35 mouse cellular contexts compared by ENCODE assay signal in genomic region chr5:120606590-120607200, GRCm38 (mm10). TPM values are rescaled to one million over a fixed set of nuclear protein-coding genes. Genes with fewer than 3 reads are reported as not detected.
A peak's percentile ranks its signal among the peaks of the same experiment; 100 is the strongest.
DNase-seq lines count a peak whose midpoint lies in the region; ATAC-seq lines count a peak whose summit lies in the region.
"Had no signal": no experiment of that assay in that cellular context is flagged by ENCODE, and none has a peak within 500 bp of the region (broad histone marks: within the 10 kb centered on the region; RNA-seq: fewer than 3 reads in every experiment).

No protein-coding gene starts in this region.

- peak; percentile 60 for DNase-seq in cerebellum, adult 11-12 months
- peak; percentile 91 for DNase-seq in heart, adult 11 months
- no peak for DNase-seq in heart, embryonic 10.5 days (ENCODE audit: low spot score)
- DNase-seq in testis, postnatal 10 days (ENCODE audit: low spot score) = peak; percentile 61
- no peak for DNase-seq in testis, postnatal 14 days (ENCODE audit: low spot score)
- DNase-seq in thymus, postnatal 10 days (ENCODE audit: low spot score in 2 of 2) = no peak
- DNase-seq in layer of hippocampus, adult 9-10 months (ENCODE audit: low spot score) = no peak
- DNase-seq: adrenal gland, adult 8-10 months; forebrain, postnatal 0 days; gastrocnemius, postnatal 14 days; heart, postnatal 36 days; kidney, adult 9 months; kidney, postnatal 10 days; layer of hippocampus, adult 9-11 months; lung, embryonic 14.5 days; retina, postnatal 1 day; right cerebral cortex, postnatal 14 days; thymus, postnatal 14 days had no signal

- peaks cover 20% of the 10 kb centered on the region for H3K36me3 ChIP-seq in heart, embryonic 10.5 days
- H3K36me3 ChIP-seq: liver, embryonic 15.5 days had no signal

- no peak overlapping the region for H3K27ac ChIP-seq in heart, embryonic 10.5 days
- H3K27ac ChIP-seq: embryonic facial prominence, embryonic 13.5 days; forebrain, embryonic 12.5 days; hindbrain, embryonic 12.5 days; hindbrain, postnatal 0 days; limb, embryonic 10.5 days; limb, embryonic 15.5 days; liver, embryonic 15.5 days; midbrain, embryonic 12.5 days; stomach, embryonic 15.5 days had no signal

- no peak overlapping the region for H3K4me3 ChIP-seq in heart, embryonic 10.5 days
- H3K4me3 ChIP-seq: embryonic facial prominence, embryonic 13.5 days; forebrain, embryonic 12.5 days; hindbrain, embryonic 12.5 days; limb, embryonic 15.5 days; liver, embryonic 15.5 days; midbrain, embryonic 12.5 days; neural tube, embryonic 15.5 days; stomach, embryonic 15.5 days had no signal

- peaks cover 29% of the 10 kb centered on the region for H3K27me3 ChIP-seq in heart, embryonic 10.5 days (ENCODE audit: insufficient read depth, poor library complexity, severe bottlenecking)
- H3K27me3 ChIP-seq: embryonic facial prominence, embryonic 13.5 days; forebrain, embryonic 12.5 days; hindbrain, embryonic 12.5 days; limb, embryonic 15.5 days; liver, embryonic 15.5 days; midbrain, embryonic 12.5 days; neural tube, embryonic 15.5 days; stomach, embryonic 15.5 days had no signal

- no peak for ATAC-seq in cerebellum, adult (ENCODE audit: insufficient number of reproducible peaks, low FRiP score, low TSS enrichment)
- ATAC-seq: forebrain, postnatal 0 days had no signal

- 54% methylated on average over 25 of the region's 25 CpGs for WGBS in heart, embryonic 10.5 days

- H3K9me3 ChIP-seq in heart, embryonic 10.5 days = no peaks in the 10 kb centered on the region
- H3K9me3 ChIP-seq: embryonic facial prominence, embryonic 13.5 days; forebrain, embryonic 12.5 days; hindbrain, embryonic 12.5 days; limb, embryonic 10.5 days; limb, embryonic 15.5 days; liver, embryonic 15.5 days; midbrain, embryonic 12.5 days; neural tube, embryonic 15.5 days; stomach, embryonic 15.5 days had no signal

- peaks cover 18% of the 10 kb centered on the region for H3K4me1 ChIP-seq in heart, embryonic 10.5 days

RNA-seq across cellular contexts. Expression of gene Rita1, which starts 5.7 kb away (rescaled TPM):
- 11.0 and 11.2 TPM in 2 replicates for polyA plus RNA-seq in heart, embryonic 10.5 days (2016; fragmentation: Nextera tagmentation; extraction: Ambion mirVana)

RNA-seq across cellular contexts. Expression of gene Ddx54, which starts 5.8 kb away (rescaled TPM):
- 47.1 and 49.4 TPM in 2 replicates for polyA plus RNA-seq in heart, embryonic 10.5 days (2016; fragmentation: Nextera tagmentation; extraction: Ambion mirVana)

RNA-seq across cellular contexts. Expression of gene Iqcd, which starts 17.9 kb away (rescaled TPM):
- 0.15 and 0.24 TPM in 2 replicates for polyA plus RNA-seq in heart, embryonic 10.5 days (2016; fragmentation: Nextera tagmentation; extraction: Ambion mirVana)

RNA-seq across cellular contexts. Expression of gene Tpcn1, which starts 18.2 kb away (rescaled TPM):
- 13.0 and 21.7 TPM in 2 replicates for polyA plus RNA-seq in heart, embryonic 10.5 days (2016; fragmentation: Nextera tagmentation; extraction: Ambion mirVana)

RNA-seq across cellular contexts. Expression of gene Cfap73, which starts 27.3 kb away (rescaled TPM):
- polyA plus RNA-seq in heart, embryonic 10.5 days (2016; fragmentation: Nextera tagmentation; extraction: Ambion mirVana) = 0.39 TPM in 1 of 2 replicates, not detected in the other
- polyA plus RNA-seq: embryonic facial prominence, embryonic 13.5 days; heart, embryonic 11.5 days; heart, embryonic 16.5 days; intestine, postnatal 0 days; large intestine, adult 2 months; limb, embryonic 10.5 days; limb, embryonic 15.5 days; liver, embryonic 15.5 days; lung, embryonic 14.5 days; midbrain, embryonic 12.5 days; small intestine, adult 2 months; stomach, embryonic 15.5 days; urinary bladder, adult 2 months had no signal

Comparison
In these comparisons a context has a peak if more than half of its experiments do, and no peak if none do; other contexts are left out.
1. DNase-seq: peak in cerebellum, adult 11-12 months (single experiment), heart, adult 11 months (single experiment) and testis, postnatal 10 days (single experiment); none in heart, embryonic 10.5 days (single experiment), testis, postnatal 14 days (single experiment), thymus, postnatal 10 days (0 of 2) and layer of hippocampus, adult 9-10 months (single experiment).